Mouse (Mus musculus) left cerebral cortex, postnatal 14 days (tissue): ENCODE measurements at regions not wholly inside any gene's neighbourhood (a gene's known extent, or its start where the extent isn't known, plus 50 kb on each side); places are given as distances from the start of the nearest gene placed in this dataset.

Source experiments
- DNase-seq, 2 experiments: peaks; one replicate each; pipeline ENCODE4 v3.0.0; 2021 to 2022; ENCODE audit warnings: low spot score in 2 of 2, mixed read lengths in 1 of 2
- intact Hi-C: fragments of 180-260 bp; cut with DNase I; formaldehyde crosslinking; loops from one replicate; pipeline ENCODE4 v1.15.1; 2025

DNA sequence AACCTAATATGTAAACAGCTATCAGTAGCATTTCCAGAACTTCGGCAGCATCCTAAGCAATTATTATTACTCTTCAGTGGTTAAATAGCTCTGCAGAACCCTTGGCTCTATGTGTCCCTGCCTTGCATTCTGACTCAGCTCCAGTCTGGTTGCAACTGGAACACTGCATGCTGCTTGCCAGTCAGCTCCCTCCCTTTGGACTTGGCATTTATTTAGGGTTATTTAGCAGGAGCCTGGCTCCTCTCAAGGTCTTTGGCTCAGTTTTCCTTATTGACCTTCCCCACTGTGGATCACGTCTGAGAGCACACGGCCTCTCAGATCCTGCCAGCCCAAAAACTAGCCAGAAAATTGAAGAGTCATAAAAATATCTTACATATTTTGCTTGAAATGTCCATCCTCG, 217.4 kb downstream of the Speer2 start:
- intact Hi-C loops = no loop called here

DNA sequence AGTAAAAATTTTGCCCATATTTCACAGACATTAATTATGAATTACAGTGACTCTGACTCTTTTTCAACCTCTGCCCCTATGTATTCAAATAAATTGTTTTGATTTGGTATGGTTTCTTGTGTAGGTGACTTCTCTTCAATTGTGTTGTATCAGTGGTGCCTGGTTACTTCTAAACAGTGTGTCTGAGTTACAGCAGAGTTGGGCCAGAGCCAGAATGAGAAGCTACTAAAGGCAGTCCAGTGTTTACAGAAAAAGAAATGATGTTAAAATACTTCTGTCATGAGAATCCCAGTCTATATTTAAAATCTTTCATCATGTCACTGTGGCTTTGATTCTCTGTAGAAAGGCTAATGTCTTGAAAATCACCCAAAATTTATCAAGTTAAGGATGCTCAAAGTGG, 255.8 kb downstream of the Speer2 start:
- no peak for DNase-seq
- intact Hi-C loops = no loop called here

More for the DNA sequence above, 217.4 kb downstream of the Speer2 start:
- DNase-seq = no peak

DNA sequence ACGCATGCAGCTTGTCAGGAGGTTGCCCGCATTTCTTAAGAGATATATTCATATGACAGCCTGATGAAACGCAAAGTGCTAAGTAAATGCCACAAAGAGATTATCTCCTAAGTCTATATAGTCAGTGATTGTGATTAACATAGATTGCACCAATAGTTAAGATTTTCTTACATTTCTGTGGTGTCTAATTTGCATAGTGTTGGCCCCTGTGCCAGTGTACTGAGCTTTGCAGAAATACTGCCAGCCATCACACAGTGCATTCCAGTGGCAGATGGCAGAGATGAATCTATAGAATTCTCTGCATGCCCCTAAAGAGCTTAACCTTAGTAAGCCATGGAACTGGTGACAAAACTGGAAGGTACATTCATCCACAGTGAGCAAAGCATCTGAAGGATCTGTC, 262.6 kb downstream of the Speer2 start:
- DNase-seq = no peak
- intact Hi-C loops = no loop called here

DNA sequence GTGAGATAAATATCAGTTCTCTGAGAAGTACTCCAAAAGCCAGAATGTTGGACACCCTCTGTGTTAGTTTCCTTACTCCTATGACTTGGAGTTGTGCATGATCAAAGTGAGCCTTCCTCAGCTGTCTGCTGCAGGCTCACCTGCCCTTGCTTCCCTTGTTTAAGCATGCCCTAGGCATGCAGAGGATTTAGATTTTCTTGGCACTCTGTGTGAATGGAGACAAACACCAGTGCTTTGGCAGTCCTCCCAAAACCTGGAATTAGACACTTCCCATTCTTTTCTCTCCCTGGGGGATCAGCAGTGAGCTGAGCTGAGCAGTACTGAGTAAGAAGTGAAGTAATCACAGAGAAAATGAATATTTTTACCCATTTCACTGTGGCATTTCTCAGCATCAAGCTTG, 286.3 kb downstream of the Speer2 start:
- intact Hi-C loops = no loop called here
- DNase-seq = peak in 1 of 2 experiments; percentile 6

DNA sequence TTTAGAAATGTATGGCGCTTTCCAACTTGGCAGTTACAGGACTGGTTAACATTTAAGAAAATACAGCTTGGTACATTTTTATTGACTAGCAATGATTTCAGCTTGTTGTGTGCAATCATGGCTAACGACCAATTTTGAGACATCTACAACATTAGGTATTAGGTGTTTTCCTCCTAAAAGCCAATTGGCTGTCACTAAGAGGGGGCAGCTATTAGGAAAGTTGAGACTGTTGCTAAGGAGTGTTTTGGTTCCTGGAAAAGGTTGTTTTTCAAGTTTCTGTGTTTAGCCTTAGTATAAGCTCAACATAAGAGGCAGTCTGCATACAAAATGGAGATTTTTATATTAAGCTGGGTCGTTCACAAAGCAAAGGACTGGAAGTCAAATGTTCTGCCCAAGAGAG, 295.4 kb downstream of the Speer2 start:
- no peak for DNase-seq
- intact Hi-C loops = no loop called here

DNA sequence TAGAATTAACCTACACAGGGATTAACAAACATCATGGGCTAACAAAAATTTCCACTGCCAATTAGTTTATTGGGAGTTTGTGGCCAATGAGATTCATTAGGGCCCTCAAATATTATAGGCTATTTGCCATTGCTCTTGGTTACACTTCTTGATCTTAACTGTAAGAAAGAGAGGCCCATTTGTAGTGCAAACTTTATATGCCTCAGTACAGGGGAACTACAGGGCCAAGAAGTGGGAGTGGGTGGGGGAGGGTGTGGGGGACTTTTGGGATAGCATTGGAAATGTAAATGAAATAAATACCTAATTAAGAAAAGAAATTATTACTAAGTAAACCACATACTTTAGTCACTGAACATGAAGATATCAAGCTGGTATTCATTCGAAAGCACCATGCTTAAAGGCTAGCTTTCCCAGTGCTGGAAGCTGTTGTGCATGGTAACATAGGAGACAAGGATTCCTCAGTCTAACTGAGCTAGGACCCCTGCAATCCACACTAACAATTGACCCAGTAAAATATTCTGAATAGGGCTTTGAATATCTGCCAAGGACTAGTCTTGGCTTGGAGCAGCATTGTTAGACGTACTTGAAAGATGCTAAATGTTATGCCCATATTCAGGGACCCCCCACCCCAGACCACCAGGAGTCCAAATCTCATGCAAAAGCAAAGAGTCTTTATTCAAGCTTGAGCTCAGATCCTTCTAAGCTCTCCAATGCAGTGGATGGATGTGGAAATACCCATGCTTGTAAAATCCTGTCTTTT, 295.9 kb downstream of the Speer2 start:
- intact Hi-C loops = no loop called here
- no peak for DNase-seq
